Mouse (Mus musculus): Measurements from ENCODE around the gene Ndufb10. TPM values are rescaled to one million over a fixed set of nuclear protein-coding genes. Genes with fewer than 3 reads are reported as not detected.

The Ndufb10 gene
- polyA plus RNA-seq, 1 experiment from 2014 or later, result 347 TPM

GRCm38 (mm10) chr17:24736330-24737051 lies 12.2 kb upstream of the Ndufb10 start, which contains the start of gene Msrb1:
Gene Msrb1, plus strand, starts transcription at chr17:24736642.
- H3K36me3 ChIP-seq (replicated peaks; ENCODE audit: control insufficient read depth, insufficient read depth), result 0 out of 2 replicates have a peak, but pooled peaks cover 9% of the 10 kb centered on the region
- no peaks in the 10 kb centered on the region for H3K9me3 ChIP-seq (ENCODE audit: control insufficient read depth, low read length)
- H3K27ac ChIP-seq, result peak within 1 kb of the TSS; percentile 59; the same call in 1 of the 2 replicates
- H3K9ac ChIP-seq, result peak within 1 kb of the TSS; percentile 59
- ATAC-seq (ENCODE audit: low FRiP score) (peak; percentile 96), DNase-seq (ENCODE audit: low spot score) (peak; percentile 87)
- peak within 1 kb of the TSS; percentile 53 for H3K4me3 ChIP-seq (replicated peaks; ENCODE audit: low read length)
- no peaks in the 10 kb centered on the region for H3K27me3 ChIP-seq (ENCODE audit: control insufficient read depth, insufficient read depth, low read length)
- 1% methylated on average over 29 of the region's 29 CpGs for WGBS
- H3K4me1 ChIP-seq (replicated peaks; ENCODE audit: control insufficient read depth, insufficient read depth, low read length), result peaks cover 13% of the 10 kb centered on the region; the same call in 1 of the 2 replicates
- peak within 1 kb of the TSS; percentile 86 for H3K4me2 ChIP-seq (replicated peaks)

- Histone ChIP-seq H3K4me1 (replicated peaks; ENCODE audit: control insufficient read depth, insufficient read depth, low read length) (peaks cover 13% of the 10 kb centered on the region; the same call in 1 of the 2 replicates), H3K9ac (no peak overlapping the region), H3K4me2 (replicated peaks) (peak overlapping the region; percentile 86), H3K27me3 (ENCODE audit: control insufficient read depth, insufficient read depth, low read length) (no peaks in the 10 kb centered on the region), H3K4me3 (replicated peaks; ENCODE audit: low read length) (no peak overlapping the region), H3K27ac (no peak overlapping the region), H3K9me3 (ENCODE audit: control insufficient read depth, low read length) (no peaks in the 10 kb centered on the region), H3K36me3 (replicated peaks; ENCODE audit: control insufficient read depth, insufficient read depth) (0 out of 2 replicates have a peak, but pooled peaks cover 9% of the 10 kb centered on the region)
- WGBS, result 81% methylated on average over 7 of the region's 7 CpGs
- DNase-seq (ENCODE audit: low spot score) (no peak), ATAC-seq (ENCODE audit: low FRiP score) (no peak)
Observed at GRCm38 (mm10) chr17:24735446-24735845, 11.2 kb upstream of the Ndufb10 start.

- 85% methylated on average over 1 of the region's 1 CpGs for WGBS
Observed at GRCm38 (mm10) chr17:24734513-24734912, 10.2 kb upstream of the Ndufb10 start.

GRCm38 (mm10) chr17:24733434-24734050 lies 9.3 kb upstream of the Ndufb10 start:
- no peak for DNase-seq (ENCODE audit: low spot score)
- H3K4me3 ChIP-seq (replicated peaks; ENCODE audit: low read length), result no peak overlapping the region
- H3K4me1 ChIP-seq (replicated peaks; ENCODE audit: control insufficient read depth, insufficient read depth, low read length), result peaks cover 13% of the 10 kb centered on the region; the same call in 1 of the 2 replicates
- H3K9me3 ChIP-seq (ENCODE audit: control insufficient read depth, low read length), result no peaks in the 10 kb centered on the region
- H3K36me3 ChIP-seq (replicated peaks; ENCODE audit: control insufficient read depth, insufficient read depth), result no peaks in the 10 kb centered on the region
- ATAC-seq (ENCODE audit: low FRiP score), result no peak
- H3K27me3 ChIP-seq (ENCODE audit: control insufficient read depth, insufficient read depth, low read length), result no peaks in the 10 kb centered on the region
- WGBS, result 89% methylated on average over 21 of the region's 21 CpGs
- H3K4me2 ChIP-seq (replicated peaks), result no peak overlapping the region
- no peak overlapping the region for H3K27ac ChIP-seq
- no peak overlapping the region for H3K9ac ChIP-seq

More at GRCm38 (mm10) chr17:24734513-24734912, 10.2 kb upstream of the Ndufb10 start:
- no peaks in the 10 kb centered on the region for H3K27me3 ChIP-seq (ENCODE audit: control insufficient read depth, insufficient read depth, low read length)
- H3K9me3 ChIP-seq (ENCODE audit: control insufficient read depth, low read length), result no peaks in the 10 kb centered on the region
- no peak overlapping the region for H3K27ac ChIP-seq
- 0 out of 2 replicates have a peak, but pooled peaks cover under 1% of the 10 kb centered on the region for H3K36me3 ChIP-seq (replicated peaks; ENCODE audit: control insufficient read depth, insufficient read depth)
- no peak overlapping the region for H3K9ac ChIP-seq
- DNase-seq (ENCODE audit: low spot score) (no peak), ATAC-seq (ENCODE audit: low FRiP score) (no peak)
- no peak overlapping the region for H3K4me3 ChIP-seq (replicated peaks; ENCODE audit: low read length)
- H3K4me1 ChIP-seq (replicated peaks; ENCODE audit: control insufficient read depth, insufficient read depth, low read length), result peaks cover 13% of the 10 kb centered on the region; the same call in 1 of the 2 replicates
- H3K4me2 ChIP-seq (replicated peaks), result no peak overlapping the region

GRCm38 (mm10) chr17:24732233-24732935 lies 8.1 kb upstream of the Ndufb10 start:
- Histone ChIP-seq H3K4me2 (replicated peaks) (no peak overlapping the region), H3K27me3 (ENCODE audit: control insufficient read depth, insufficient read depth, low read length) (no peaks in the 10 kb centered on the region), H3K9ac (no peak overlapping the region), H3K27ac (no peak overlapping the region), H3K9me3 (ENCODE audit: control insufficient read depth, low read length) (no peaks in the 10 kb centered on the region), H3K36me3 (replicated peaks; ENCODE audit: control insufficient read depth, insufficient read depth) (no peaks in the 10 kb centered on the region), H3K4me3 (replicated peaks; ENCODE audit: low read length) (no peak overlapping the region), H3K4me1 (replicated peaks; ENCODE audit: control insufficient read depth, insufficient read depth, low read length) (peaks cover 13% of the 10 kb centered on the region; the same call in 1 of the 2 replicates)
- ATAC-seq (ENCODE audit: low FRiP score) (no peak), DNase-seq (ENCODE audit: low spot score) (no peak)
- WGBS, result 78% methylated on average over 12 of the region's 12 CpGs

GRCm38 (mm10) chr17:24730787-24731186 lies 6.5 kb upstream of the Ndufb10 start:
- no peak overlapping the region for H3K4me3 ChIP-seq (replicated peaks; ENCODE audit: low read length)
- H3K9me3 ChIP-seq (ENCODE audit: control insufficient read depth, low read length), result no peaks in the 10 kb centered on the region
- H3K4me2 ChIP-seq (replicated peaks), result no peak overlapping the region
- no peak overlapping the region for H3K9ac ChIP-seq
- H3K27ac ChIP-seq, result no peak overlapping the region
- no peak for DNase-seq (ENCODE audit: low spot score)
- 79% methylated on average over 14 of the region's 14 CpGs for WGBS
- no peak for ATAC-seq (ENCODE audit: low FRiP score)
- peaks cover 2% of the 10 kb centered on the region; the same call in 1 of the 2 replicates for H3K4me1 ChIP-seq (replicated peaks; ENCODE audit: control insufficient read depth, insufficient read depth, low read length)
- no peaks in the 10 kb centered on the region for H3K27me3 ChIP-seq (ENCODE audit: control insufficient read depth, insufficient read depth, low read length)
- no peaks in the 10 kb centered on the region for H3K36me3 ChIP-seq (replicated peaks; ENCODE audit: control insufficient read depth, insufficient read depth)

GRCm38 (mm10) chr17:24729067-24729466 lies 4.8 kb upstream of the Ndufb10 start:
- H3K27me3 ChIP-seq (ENCODE audit: control insufficient read depth, insufficient read depth, low read length), result no peaks in the 10 kb centered on the region
- H3K27ac ChIP-seq, result no peak overlapping the region
- no peak overlapping the region for H3K9ac ChIP-seq
- no peaks in the 10 kb centered on the region for H3K36me3 ChIP-seq (replicated peaks; ENCODE audit: control insufficient read depth, insufficient read depth)
- ATAC-seq (ENCODE audit: low FRiP score) (no peak), DNase-seq (ENCODE audit: low spot score) (no peak)
- H3K9me3 ChIP-seq (ENCODE audit: control insufficient read depth, low read length), result no peaks in the 10 kb centered on the region
- H3K4me1 ChIP-seq (replicated peaks; ENCODE audit: control insufficient read depth, insufficient read depth, low read length), result no peaks in the 10 kb centered on the region
- H3K4me3 ChIP-seq (replicated peaks; ENCODE audit: low read length), result no peak overlapping the region
- H3K4me2 ChIP-seq (replicated peaks), result no peak overlapping the region
- WGBS, result 81% methylated on average over 6 of the region's 6 CpGs

- Histone ChIP-seq H3K27ac (no peak overlapping the region), H3K4me3 (replicated peaks; ENCODE audit: low read length) (no peak overlapping the region), H3K36me3 (replicated peaks; ENCODE audit: control insufficient read depth, insufficient read depth) (no peaks in the 10 kb centered on the region), H3K9ac (no peak overlapping the region), H3K4me2 (replicated peaks) (no peak overlapping the region), H3K27me3 (ENCODE audit: control insufficient read depth, insufficient read depth, low read length) (no peaks in the 10 kb centered on the region), H3K9me3 (ENCODE audit: control insufficient read depth, low read length) (no peaks in the 10 kb centered on the region), H3K4me1 (replicated peaks; ENCODE audit: control insufficient read depth, insufficient read depth, low read length) (peaks cover 4% of the 10 kb centered on the region)
- ATAC-seq (ENCODE audit: low FRiP score), result no peak
- 74% methylated on average over 17 of the region's 17 CpGs for WGBS
- DNase-seq (ENCODE audit: low spot score), result no peak
Observed at GRCm38 (mm10) chr17:24728184-24728583, 3.9 kb upstream of the Ndufb10 start.

GRCm38 (mm10) chr17:24727618-24728017 lies 3.3 kb upstream of the Ndufb10 start, which contains the start of gene Rpl3l:
Gene Rpl3l, plus strand, starts transcription at chr17:24727820.
- whole genome bisulfite sequencing, result 82% methylated on average over 2 of the region's 2 CpGs
- no peak within 1 kb of the TSS for H3K27ac ChIP-seq
- ATAC-seq (ENCODE audit: low FRiP score) (no peak), DNase-seq (ENCODE audit: low spot score) (no peak)
- H3K9ac ChIP-seq, result no peak within 1 kb of the TSS
- no peaks in the 10 kb centered on the region for H3K9me3 ChIP-seq (ENCODE audit: control insufficient read depth, low read length)
- H3K4me2 ChIP-seq (replicated peaks), result no peak within 1 kb of the TSS
- H3K36me3 ChIP-seq (replicated peaks; ENCODE audit: control insufficient read depth, insufficient read depth), result no peaks in the 10 kb centered on the region
- H3K27me3 ChIP-seq (ENCODE audit: control insufficient read depth, insufficient read depth, low read length), result no peaks in the 10 kb centered on the region
- H3K4me1 ChIP-seq (replicated peaks; ENCODE audit: control insufficient read depth, insufficient read depth, low read length), result peaks cover 9% of the 10 kb centered on the region
- H3K4me3 ChIP-seq (replicated peaks; ENCODE audit: low read length), result no peak within 1 kb of the TSS

Measured in hindbrain, embryonic 14.5 days (tissue).